Mouse (Mus musculus) cortical plate, adult 2 months (tissue): ENCODE data around the gene Ssna1.

ENCODE experiments used
- CTCF ChIP-seq: fragments of 200-500 bp; IDR thresholded peaks from 2 replicates; pipeline ENCODE4 v1.5.1; 2011; ENCODE audit warnings: mild to moderate bottlenecking, control low read depth, low read length; ENCODE audit not compliant: insufficient read depth; ENCODE audit errors: extremely low read depth
- POLR2A ChIP-seq: fragments of 200-500 bp; IDR thresholded peaks from 2 replicates; pipeline ENCODE4 v1.6.1; 2011; ENCODE audit warnings: mild to moderate bottlenecking, low read length, control low read depth; ENCODE audit not compliant: insufficient read depth; ENCODE audit errors: extremely low read depth

GRCm38 (mm10) chr2:25240723-25241437 lies 31.4 kb downstream of the Ssna1 start:
- peak; percentile 41; the same call in 1 of the 2 replicates for TF ChIP-seq POLR2A
- no peak for TF ChIP-seq CTCF
